Mouse (Mus musculus): ENCODE results near the gene Hsp90ab1.

Gene Hsp90ab1

DNA sequence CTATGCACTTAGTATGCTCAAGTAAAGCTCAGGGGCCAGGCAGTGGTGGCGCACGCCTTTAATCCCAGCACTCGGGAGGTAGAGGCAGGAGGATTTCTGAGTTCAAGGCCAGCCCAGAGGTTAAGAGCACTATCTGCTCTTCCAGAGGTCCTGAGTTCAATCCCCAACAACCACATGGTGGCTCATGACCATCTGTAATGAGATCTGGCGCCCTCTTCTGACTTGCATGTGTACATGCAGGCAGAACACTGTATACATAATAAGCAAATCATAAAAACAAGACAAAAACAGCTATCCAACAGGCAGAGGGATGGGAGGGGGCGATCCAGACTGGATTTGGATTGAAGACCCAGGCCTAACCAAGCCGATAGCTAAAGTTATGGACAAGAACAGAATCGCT, 5.8 kb upstream of the Hsp90ab1 start:
- DNase-seq = no peak

DNA sequence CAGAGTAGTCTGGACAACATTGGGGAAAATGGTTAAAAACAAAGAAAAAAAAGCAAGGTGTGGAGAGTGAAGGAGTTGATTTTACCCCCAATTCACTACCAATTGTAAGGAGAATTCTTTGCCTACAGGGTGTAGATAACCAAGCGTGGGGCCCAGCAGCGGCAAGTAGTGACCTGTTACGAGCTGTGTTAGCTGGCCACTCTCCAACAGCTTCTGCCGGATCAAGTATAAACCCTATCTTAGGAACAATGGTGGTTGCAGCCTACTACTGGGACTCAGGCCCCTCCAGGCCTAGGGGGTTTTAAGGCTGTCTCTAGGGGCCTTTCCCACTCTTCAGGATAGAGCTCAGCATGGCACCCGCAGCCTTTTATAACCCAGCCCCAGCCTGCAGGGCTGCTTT, 5.2 kb upstream of the Hsp90ab1 start:
- DNase-seq = no peak

DNA sequence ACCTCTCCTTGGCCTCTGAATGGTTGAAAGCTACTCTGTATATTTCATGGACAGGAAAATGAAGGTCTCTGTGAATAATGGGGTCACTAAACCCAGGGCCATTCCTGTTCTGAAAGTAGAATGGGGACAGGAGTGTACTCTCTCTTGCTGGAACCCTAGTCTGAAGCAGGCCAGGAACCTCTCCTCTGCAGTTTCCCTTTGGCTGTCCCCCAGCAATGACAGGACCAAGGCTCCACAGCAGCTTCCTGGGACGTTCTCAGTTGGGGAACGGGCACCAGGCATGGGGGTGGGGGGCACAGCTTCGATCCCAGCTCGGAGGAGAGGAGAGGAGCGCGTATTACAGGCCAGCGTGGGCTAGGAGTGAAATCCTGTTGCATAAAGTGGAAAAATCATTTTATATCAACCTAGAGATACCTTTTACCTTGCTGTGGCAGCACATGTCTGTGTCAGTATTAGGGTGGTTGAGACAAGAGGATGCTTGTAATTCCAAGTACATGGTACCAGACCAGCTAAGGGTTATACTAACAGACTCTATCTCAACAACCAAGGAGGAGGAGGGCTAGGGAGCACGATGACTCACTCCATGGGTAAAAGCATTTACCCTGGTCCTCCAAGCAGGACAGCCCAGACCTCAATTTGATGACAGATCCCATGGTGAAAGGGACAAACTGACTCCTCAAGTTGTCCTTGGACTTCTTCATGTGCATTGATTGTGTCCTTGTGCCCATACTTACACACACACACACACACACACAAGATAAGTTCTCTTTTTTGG, 2.2 kb upstream of the Hsp90ab1 start:
- DNase-seq = no peak

DNA sequence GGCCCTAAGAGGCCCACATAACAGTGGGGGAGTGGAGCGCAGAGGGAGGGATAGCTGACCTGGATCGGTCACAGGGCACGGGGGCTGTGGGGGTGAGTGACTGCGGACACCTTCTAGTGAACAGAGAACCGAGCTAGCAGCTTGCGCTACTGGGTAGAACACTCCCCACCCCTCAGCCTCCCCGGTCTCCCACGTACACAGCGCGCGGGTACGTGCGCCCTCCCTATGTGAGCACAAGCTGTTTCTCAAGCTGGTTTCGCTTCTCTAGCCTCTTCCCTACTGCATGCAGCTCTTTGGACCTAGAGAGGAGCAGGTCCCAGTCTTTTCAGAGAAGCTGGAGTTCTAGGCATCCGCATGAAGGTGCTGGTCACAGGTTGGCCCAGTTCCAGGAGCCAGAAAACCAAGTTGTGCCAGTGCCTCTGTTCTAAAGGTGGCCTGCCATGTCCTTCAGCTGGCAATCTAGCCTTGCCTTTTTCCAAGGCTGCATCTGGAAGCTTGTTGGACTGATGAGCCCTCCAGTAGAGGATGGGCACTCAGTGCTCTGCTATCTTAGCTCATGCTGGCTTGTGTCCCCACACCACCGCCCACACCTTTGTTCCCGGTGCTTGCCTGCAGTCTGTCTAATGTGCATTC, 1.2 kb upstream of the Hsp90ab1 start:
- peak; percentile 77 for DNase-seq

DNA sequence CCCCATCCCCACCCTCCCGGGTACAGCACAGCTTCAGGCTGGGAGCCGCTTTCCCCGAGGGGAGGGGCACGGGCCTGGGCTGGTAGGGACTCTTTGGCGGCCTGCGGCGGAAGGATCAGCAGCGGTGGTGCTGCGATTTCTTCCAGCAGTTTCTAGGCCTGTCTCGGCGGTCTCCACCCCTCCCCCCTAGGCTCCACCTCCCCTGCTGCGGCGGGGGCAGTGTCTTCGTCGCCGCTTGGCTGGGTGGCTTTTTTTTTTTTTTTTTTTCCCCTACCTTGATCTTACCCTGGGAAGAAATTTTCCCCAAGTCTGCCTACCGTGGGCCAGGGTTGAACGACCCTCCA, 681 bp upstream of the Hsp90ab1 start:
- peak; percentile 97 for DNase-seq

DNA sequence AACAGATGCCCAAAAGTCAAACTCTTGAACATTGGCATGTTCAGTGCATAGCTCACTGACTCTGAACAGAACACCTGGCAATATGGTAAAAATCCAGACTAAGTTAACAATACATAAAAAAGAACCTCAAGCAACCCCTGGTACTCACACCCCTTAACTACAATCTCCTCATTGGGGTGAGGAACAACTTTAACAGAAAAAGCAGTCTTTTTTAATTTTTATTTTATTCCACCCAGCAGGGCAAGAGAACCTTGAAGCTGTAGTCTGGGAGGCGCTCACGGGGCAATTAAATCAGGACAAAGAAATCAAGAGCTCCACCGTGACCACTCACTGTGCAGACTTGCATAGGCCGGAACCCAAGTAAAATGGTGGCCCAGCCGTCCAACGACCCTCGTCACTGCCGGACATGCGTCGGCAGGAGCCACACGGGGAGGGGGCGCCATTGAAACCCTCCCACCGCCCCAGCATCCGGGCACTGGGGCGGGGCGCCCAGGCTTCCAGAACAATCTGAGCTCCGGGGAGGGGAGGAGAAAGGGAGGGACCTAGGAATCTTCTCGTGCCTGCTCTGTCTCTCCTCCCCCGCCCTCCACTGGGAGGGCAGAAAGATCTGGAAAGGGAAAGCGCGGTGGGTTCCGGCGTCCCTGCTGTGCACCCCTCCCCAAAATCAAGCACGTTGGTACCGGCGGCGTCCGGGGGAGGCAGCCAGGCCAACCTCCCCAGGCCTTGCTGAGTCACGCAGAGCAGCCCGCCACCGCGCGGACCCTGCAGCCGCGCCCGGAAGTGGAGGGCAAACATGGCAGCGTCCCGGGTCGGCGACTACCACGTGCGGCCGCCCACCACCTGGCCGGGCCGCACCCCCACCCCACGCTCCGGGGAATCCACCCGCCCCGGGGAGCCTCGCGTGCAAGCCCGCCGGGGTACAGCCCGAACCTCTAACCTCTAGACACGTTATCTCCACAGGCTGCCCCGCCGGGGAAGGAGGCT, 676 bp downstream of the Hsp90ab1 start:
- DNase-seq = peak; percentile 76

DNA sequence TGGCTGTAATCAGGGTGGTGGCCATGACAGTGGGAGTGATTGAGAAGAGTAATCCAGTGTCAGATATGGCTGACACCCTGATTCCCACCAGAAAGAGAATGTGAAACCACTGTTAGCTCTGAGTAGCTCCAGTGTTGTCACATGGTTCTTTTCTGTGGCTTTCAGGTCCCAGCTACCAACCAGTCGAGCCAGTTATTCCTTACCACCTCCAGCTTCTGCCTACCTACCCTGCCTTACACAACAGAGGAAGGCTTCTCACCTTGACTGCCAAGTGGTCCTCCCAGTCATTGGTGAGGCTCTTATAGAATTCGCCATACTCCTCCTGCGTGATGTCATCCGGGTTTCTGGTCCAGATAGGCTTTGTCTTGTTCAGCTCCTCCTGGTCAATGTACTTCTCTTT, 3.1 kb downstream of the Hsp90ab1 start:
- DNase-seq = no peak

DNA sequence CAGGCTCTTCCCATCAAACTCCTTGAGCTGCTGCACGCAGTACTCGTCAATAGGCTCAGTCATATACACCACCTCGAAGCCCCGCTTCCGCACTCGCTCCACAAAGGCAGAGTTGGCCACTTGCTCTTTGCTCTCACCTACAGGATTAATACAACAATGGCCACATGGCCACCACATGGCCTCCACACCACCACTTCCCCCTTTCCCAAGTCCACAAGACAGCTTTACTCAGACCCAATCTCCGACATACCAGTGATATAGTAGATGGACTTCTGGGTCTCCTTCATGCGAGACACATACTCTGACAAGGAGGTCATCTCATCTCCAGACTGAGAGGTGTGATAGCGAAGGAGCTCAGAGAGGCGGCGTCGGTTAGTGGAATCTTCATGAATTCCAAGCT, 4.1 kb downstream of the Hsp90ab1 start:
- DNase-seq = no peak

DNA sequence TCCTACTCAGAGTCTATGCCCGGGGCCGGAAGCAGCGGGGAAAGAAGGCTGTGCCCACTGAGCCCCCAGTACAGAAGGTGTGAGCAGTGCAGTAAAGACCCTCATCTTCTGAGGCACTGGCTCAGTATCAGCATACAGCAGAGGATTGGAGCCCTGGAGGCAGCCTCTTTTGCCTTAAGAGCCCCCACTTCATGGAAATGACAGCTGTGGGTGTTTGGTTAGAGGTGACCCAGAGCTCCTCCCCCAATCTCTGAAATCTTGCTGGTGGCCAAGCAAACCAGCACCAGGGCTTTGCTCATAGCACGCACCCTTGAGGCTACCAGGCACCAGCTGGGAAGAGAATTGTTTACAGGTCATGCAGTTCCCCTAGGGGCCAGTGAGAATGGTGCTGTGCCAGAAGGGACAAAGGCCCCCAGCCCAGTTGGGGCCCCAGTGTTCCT, 5.9 kb downstream of the Hsp90ab1 start:
- DNase-seq = no peak

DNA sequence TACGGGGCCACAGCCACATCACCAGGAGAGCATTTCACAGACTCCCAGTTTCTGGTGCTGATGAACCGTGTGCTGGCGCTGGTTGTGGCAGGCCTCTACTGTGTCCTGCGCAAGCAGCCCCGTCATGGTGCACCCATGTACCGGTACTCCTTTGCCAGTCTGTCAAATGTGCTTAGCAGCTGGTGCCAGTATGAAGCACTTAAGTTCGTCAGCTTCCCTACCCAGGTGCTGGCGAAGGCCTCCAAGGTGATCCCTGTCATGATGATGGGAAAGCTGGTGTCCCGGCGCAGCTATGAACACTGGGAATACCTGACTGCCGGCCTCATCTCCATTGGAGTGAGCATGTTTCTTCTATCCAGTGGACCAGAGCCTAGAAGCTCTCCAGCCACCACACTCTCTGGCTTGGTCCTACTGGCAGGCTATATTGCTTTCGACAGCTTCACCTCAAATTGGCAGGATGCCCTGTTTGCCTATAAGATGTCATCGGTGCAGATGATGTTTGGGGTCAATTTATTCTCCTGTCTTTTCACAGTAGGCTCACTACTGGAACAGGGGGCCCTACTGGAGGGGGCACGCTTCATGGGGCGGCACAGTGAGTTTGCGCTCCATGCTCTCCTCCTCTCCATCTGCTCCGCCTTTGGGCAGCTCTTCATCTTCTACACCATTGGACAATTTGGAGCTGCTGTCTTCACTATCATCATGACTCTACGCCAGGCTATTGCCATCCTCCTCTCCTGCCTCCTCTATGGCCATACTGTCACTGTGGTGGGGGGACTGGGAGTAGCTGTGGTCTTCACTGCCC, 6.5 kb downstream of the Hsp90ab1 start:
- DNase-seq = no peak

DNA sequence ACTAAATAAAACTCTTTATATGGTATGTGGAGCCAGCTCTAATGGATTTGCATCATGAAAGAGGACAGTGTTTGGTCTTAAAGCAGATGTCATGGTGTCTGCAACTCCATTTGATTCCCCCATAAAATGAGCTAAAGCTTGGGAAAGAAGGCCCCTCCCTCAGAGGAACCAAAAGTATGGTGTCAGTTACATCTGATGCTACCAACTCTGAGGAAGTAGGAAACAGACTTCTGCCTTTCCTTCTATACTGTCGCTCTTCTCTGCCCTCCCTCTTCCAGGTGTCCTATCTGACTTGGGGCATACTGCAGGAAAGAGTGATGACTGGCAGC, 7.1 kb downstream of the Hsp90ab1 start:
- no peak for DNase-seq

DNA sequence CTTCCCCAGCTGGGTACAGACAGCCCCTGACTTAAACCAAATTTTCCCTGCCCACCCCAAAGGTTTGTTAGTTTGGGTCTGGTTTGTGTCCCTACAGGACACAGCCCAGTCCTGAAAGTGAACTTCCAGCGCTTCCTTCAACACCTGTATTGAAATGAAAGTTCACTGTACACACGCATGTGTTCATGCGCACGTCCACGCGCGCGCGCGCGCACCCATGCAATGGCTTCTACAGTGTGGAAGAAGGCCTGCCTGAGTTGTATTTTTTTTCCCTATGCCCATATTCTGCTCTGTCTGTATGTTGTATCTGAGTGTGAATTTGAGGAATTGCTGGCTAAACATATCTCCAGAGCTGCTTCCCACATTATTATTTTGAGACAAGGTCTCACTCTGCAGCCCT, 8.0 kb downstream of the Hsp90ab1 start:
- DNase-seq = no peak

DNA sequence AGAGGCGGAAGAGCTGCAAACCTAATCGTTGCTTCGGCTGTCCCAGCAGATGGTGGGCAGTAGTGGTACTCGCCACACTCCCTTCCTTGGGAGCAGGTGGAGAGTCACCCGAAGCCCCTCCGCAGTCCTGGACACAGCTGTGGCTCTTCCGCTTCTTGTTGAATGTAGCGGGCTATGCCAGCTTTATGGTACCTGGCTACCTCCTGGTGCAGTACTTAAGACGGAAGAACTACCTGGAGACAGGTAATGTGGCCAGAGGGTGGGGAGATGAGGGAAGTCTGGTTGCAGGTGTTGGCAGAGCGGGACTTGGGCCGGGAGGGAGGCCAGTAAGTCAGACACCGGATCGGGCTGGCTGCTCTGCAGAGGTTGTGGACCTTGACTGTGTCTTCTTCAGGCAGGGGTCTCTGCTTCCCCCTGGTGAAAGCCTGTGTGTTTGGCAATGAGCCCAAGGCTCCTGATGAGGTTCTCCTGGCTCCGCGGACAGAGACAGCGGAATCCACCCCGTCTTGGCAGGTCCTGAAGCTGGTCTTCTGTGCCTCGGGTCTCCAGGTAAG, 8.5 kb downstream of the Hsp90ab1 start:
- DNase-seq = no peak

DNA sequence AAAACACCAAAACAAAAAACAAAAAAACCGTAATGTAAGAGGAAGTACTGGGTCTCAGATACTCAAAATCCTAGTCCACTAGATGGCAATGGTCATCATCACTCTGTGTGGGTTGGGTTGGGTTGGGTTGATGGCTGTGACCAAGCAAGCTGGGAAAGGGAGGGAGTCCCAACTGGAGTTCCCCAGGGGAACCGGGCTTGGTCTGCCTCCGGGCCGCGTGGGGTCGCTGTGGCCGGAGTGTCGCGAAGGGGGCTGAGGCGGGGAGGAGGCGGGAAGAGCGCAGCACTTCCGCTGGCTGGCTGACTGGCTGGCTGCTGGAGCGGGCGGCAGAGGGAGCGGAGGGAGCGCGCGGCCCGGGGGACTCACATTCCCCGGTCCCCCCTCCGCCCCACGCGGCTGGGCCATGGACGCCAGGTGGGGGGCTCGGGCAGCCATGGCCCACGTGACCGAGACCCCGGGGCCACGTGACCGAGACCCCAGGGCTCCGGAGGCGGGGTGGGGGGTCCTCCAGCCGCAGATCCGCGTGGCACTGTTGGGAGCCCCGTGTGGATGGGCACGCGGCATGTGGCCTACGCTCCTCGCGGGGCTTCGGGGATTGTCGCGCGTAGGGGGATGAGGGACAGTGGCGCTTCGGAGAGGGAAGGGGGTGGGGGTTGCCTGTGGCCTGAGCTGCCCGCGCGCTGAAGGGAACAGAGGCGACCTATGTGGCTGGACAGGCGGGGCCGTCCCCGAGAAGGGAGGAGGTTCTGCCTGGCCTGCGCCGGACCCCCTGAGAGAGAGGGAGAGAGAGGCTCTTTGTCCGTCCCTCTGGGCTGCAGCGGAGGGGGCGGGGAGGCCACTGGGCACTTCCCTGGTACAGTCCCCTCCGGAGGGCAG, 9.2 kb downstream of the Hsp90ab1 start, which contains the start of gene Slc35b2:
TSS of gene Slc35b2 (plus strand) at position 220 of the 876 bp plus-strand sequence.
- DNase-seq = peak; percentile 93

DNA sequence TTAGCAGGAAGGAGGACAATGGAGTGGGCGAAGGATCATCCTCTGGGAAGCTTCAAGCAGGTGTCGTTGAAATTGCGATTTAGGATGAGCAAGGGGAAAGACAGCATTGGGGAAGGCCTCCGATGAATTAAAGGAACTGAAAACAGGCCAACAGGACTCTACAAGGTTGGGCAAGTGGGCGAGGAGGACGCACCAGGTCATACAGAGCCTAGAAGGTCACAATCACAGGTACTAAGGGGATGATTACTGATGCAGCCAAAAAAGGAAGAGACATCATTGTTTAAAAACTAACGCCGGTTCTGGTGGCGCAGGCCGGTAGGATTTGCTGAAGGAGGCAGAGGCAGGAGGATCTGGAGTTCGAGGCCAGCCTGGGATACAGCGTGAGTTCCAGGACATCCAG, 9.9 kb downstream of the Hsp90ab1 start:
- no peak for DNase-seq

DNA sequence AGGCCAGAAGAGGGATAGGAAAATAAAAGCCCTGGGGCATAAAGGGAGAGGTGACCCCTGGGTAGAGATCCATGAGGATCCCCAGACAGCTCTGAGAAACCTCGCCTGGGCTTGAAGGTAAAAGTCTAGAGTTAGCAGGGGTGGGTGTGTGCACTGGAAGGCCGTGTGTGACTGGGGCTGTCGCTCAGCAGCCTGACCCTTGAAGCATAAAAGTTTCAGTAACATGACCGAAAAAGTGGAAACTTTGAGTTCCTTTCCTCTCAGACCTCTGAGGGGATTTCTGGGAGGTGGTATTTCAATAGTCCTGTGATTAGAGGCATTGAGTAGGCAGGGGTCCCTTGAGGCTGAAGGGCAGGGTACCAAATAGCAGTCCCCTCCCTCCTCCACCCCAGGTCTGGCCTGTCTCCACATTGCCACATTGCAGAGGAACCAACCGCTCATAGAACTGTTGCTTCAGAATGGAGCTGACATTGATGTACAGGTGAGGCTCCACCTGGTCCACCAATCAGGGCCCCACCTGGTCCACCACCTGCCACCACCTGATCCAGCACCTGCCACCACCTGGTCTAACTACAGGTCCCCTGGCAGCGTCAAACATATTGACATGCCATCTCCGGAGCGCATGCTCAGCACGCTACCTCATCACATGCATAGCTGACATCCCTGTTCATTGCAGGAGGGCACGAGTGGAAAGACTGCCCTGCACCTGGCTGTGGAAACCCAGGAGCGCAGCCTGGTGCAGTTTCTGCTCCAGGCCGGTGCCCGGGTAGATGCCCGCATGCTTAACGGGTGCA, 13.1 kb downstream of the Hsp90ab1 start:
- DNase-seq = no peak

DNA sequence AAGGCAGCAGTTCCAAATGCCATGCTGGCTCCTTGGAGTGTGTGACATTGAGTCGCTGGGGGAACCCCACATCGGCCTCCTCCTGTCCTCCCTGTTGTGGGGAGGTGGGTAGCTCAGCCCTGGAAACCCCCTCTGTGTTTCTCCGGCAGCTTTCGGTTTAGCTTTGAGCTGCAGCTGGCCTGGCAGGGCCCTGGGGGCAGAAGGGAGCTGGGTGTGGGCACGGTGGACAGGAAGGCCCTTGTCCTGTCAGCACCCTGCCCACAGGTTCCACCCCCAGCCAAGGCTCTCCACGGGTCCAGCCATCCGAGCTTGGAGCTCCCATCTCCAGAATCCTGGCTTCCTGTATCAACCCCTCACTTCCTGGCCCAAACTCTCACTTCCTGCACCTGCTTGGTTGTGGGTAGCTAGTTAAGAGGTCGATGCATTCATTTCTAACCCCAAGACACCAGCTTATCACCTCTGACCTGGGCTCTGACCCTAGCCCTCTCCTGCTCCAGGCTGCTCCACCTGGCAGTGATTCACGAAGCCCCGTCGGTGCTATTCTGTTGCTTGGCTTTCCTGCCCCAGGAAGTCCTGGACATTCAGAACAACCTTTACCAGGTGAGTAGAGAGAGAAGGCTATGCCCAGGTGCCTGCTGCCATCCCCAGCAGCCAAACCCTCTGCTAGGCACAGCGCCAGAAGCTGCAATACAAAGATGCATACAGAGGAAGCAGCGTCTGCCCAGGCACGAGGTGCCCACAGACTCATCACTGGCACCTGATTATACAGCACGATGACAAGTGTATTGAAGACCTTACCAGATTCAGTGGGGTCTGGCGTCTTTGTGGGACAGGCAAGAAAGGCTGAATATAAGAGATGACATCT, 14.8 kb downstream of the Hsp90ab1 start:
- no peak for DNase-seq

DNA sequence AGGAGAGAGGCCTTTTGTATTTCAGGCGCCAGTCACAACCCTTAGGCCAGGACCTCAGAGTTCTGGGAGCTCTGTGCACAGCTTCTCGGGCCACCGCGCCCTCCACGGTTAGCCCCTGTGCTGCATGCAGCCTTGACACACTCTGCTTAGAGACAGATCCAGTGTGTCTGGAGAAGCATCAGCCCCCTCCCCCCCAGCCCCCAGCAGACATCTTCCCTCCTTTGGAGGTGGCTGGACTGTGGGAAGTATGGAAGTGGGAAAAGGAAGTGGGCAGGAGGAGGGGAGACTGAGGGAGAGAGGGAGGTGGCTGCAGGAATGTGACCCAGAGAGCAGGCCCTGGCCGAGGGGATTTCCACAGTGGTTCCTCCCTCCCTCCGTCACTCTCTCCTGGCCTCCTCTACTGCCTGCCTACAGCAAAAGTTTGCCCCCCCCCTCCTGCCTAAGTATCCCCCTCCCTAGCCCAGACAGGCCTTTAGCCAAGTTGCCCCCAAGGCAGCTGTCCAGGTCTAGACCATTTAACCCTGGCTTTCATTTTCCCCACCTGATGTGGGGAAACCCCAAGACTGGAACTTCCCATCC, 15.7 kb downstream of the Hsp90ab1 start:
- no peak for DNase-seq

All from right cerebral cortex, postnatal 4 days (tissue).